Mouse (Mus musculus): ENCODE measurements around the gene Usp12. TPM values are rescaled to one million over a fixed set of nuclear protein-coding genes. Genes with fewer than 3 reads are reported as not detected.
"Not testable (repeated sequence)": the region's sequence is repeated elsewhere in the genome, so short reads cannot be mapped to it uniquely, and the experiment has no call there.

Usp12 gene
- polyA plus RNA-seq, 1 experiment from 2014 or later: 18.3 TPM

GRCm38 (mm10) chr5:146770002-146770848, 24.6 kb downstream of the Usp12 start:
- Histone ChIP-seq H3K4me1 (peaks cover 13% of the 10 kb centered on the region), H3K36me3 (replicated peaks) (peaks cover 16% of the 10 kb centered on the region; the same call in 1 of the 2 replicates), H3K4me2 (no peak overlapping the region), H3K9ac (no peak overlapping the region), H3K4me3 (replicated peaks) (no peak overlapping the region), H3K27me3 (no peaks in the 10 kb centered on the region), H3K9me3 (no peaks in the 10 kb centered on the region), H3K27ac (no peak overlapping the region)
- ATAC-seq (ENCODE audit: low FRiP score): no peak
- 67% methylated on average over 15 of the region's 15 CpGs for WGBS

- peaks cover 7% of the 10 kb centered on the region; the same call in 1 of the 2 replicates for H3K4me1 ChIP-seq
- no peak overlapping the region for H3K9ac ChIP-seq
- no peaks in the 10 kb centered on the region for H3K9me3 ChIP-seq
- 95% methylated on average over 5 of the region's 5 CpGs for WGBS
- no peak overlapping the region for H3K27ac ChIP-seq
- peaks cover 23% of the 10 kb centered on the region for H3K36me3 ChIP-seq (replicated peaks)
- no peak for ATAC-seq (ENCODE audit: low FRiP score)
- H3K4me3 ChIP-seq (replicated peaks): no peak overlapping the region
- no peak overlapping the region for H3K4me2 ChIP-seq
- no peaks in the 10 kb centered on the region for H3K27me3 ChIP-seq
Measured at GRCm38 (mm10) chr5:146765791-146766190, 29.0 kb downstream of the Usp12 start.

GRCm38 (mm10) chr5:146759159-146759558, 35.6 kb downstream of the Usp12 start:
- WGBS: 82% methylated on average over 6 of the region's 6 CpGs
- ATAC-seq (ENCODE audit: low FRiP score): no peak
- Histone ChIP-seq H3K27ac (no peak overlapping the region), H3K4me2 (no peak overlapping the region), H3K4me1 (no peaks in the 10 kb centered on the region), H3K4me3 (replicated peaks) (no peak overlapping the region), H3K9ac (no peak overlapping the region), H3K9me3 (no peaks in the 10 kb centered on the region), H3K36me3 (replicated peaks) (peaks cover 21% of the 10 kb centered on the region), H3K27me3 (no peaks in the 10 kb centered on the region)

GRCm38 (mm10) chr5:146757921-146758320, 36.9 kb downstream of the Usp12 start:
- no peaks in the 10 kb centered on the region for H3K27me3 ChIP-seq
- no peak for ATAC-seq (ENCODE audit: low FRiP score)
- WGBS: 84% methylated on average over 6 of the region's 6 CpGs

GRCm38 (mm10) chr5:146757316-146757715, 37.5 kb downstream of the Usp12 start:
- H3K27me3 ChIP-seq: no peaks in the 10 kb centered on the region
- H3K9ac ChIP-seq: no peak overlapping the region
- WGBS: 89% methylated on average over 5 of the region's 5 CpGs
- H3K27ac ChIP-seq: no peak overlapping the region
- peaks cover 32% of the 10 kb centered on the region for H3K36me3 ChIP-seq (replicated peaks)
- no peak for ATAC-seq (ENCODE audit: low FRiP score)
- H3K4me1 ChIP-seq: no peaks in the 10 kb centered on the region
- H3K4me3 ChIP-seq (replicated peaks): no peak overlapping the region
- no peak overlapping the region for H3K4me2 ChIP-seq
- no peaks in the 10 kb centered on the region for H3K9me3 ChIP-seq

More at GRCm38 (mm10) chr5:146757921-146758320, 36.9 kb downstream of the Usp12 start:
- Histone ChIP-seq H3K27ac (no peak overlapping the region), H3K4me1 (no peaks in the 10 kb centered on the region), H3K9ac (no peak overlapping the region), H3K36me3 (replicated peaks) (peaks cover 33% of the 10 kb centered on the region), H3K4me3 (replicated peaks) (no peak overlapping the region), H3K9me3 (no peaks in the 10 kb centered on the region), H3K4me2 (no peak overlapping the region)

- ATAC-seq (ENCODE audit: low FRiP score): no peak
- no peak overlapping the region for H3K4me2 ChIP-seq
- H3K9ac ChIP-seq: no peak overlapping the region
- no peaks in the 10 kb centered on the region for H3K27me3 ChIP-seq
- H3K9me3 ChIP-seq: no peaks in the 10 kb centered on the region
- H3K4me3 ChIP-seq (replicated peaks): no peak overlapping the region
- no peaks in the 10 kb centered on the region for H3K4me1 ChIP-seq
- H3K27ac ChIP-seq: no peak overlapping the region
- 98% methylated on average over 8 of the region's 8 CpGs for WGBS
- H3K36me3 ChIP-seq (replicated peaks): peaks cover 42% of the 10 kb centered on the region
Measured at GRCm38 (mm10) chr5:146753181-146753580, 41.6 kb downstream of the Usp12 start.

- H3K9me3 ChIP-seq: no peaks in the 10 kb centered on the region
- no peak overlapping the region for H3K9ac ChIP-seq
- no peak overlapping the region for H3K4me3 ChIP-seq (replicated peaks)
- WGBS: 93% methylated on average over 7 of the region's 7 CpGs
- no peak for ATAC-seq (ENCODE audit: low FRiP score)
- H3K36me3 ChIP-seq (replicated peaks): peaks cover 42% of the 10 kb centered on the region
- H3K4me2 ChIP-seq: no peak overlapping the region
- no peaks in the 10 kb centered on the region for H3K4me1 ChIP-seq
- H3K27ac ChIP-seq: no peak overlapping the region
- H3K27me3 ChIP-seq: no peaks in the 10 kb centered on the region
Measured at GRCm38 (mm10) chr5:146750958-146751357, 43.8 kb downstream of the Usp12 start.

GRCm38 (mm10) chr5:146750273-146750672, 44.5 kb downstream of the Usp12 start:
- Histone ChIP-seq H3K9ac (no peak overlapping the region), H3K4me2 (no peak overlapping the region), H3K36me3 (replicated peaks) (peaks cover 42% of the 10 kb centered on the region), H3K27me3 (no peaks in the 10 kb centered on the region), H3K9me3 (no peaks in the 10 kb centered on the region), H3K27ac (no peak overlapping the region), H3K4me3 (replicated peaks) (no peak overlapping the region), H3K4me1 (no peaks in the 10 kb centered on the region)
- no peak for ATAC-seq (ENCODE audit: low FRiP score)
- 89% methylated on average over 7 of the region's 7 CpGs for WGBS

- Histone ChIP-seq H3K27me3 (no peaks in the 10 kb centered on the region), H3K27ac (no peak overlapping the region), H3K4me1 (no peaks in the 10 kb centered on the region), H3K9me3 (no peaks in the 10 kb centered on the region), H3K4me3 (replicated peaks) (no peak overlapping the region), H3K9ac (no peak overlapping the region), H3K36me3 (replicated peaks) (peaks cover 42% of the 10 kb centered on the region), H3K4me2 (no peak overlapping the region)
- WGBS: 92% methylated on average over 5 of the region's 5 CpGs
- ATAC-seq (ENCODE audit: low FRiP score): no peak
Measured at GRCm38 (mm10) chr5:146749857-146750256, 44.9 kb downstream of the Usp12 start.

- no peak for ATAC-seq (ENCODE audit: low FRiP score)
- Histone ChIP-seq H3K36me3 (replicated peaks) (peaks cover 46% of the 10 kb centered on the region), H3K27ac (no peak overlapping the region), H3K4me3 (replicated peaks) (no peak overlapping the region), H3K4me2 (no peak overlapping the region), H3K9ac (no peak overlapping the region), H3K27me3 (no peaks in the 10 kb centered on the region), H3K9me3 (no peaks in the 10 kb centered on the region), H3K4me1 (no peaks in the 10 kb centered on the region)
- 89% methylated on average over 9 of the region's 9 CpGs for WGBS
Measured at GRCm38 (mm10) chr5:146736970-146737495, 57.8 kb downstream of the Usp12 start.

- WGBS: 80% methylated on average over 18 of the region's 18 CpGs
- ATAC-seq (ENCODE audit: low FRiP score): no peak
- H3K27ac ChIP-seq: no peak overlapping the region
- peaks cover 46% of the 10 kb centered on the region for H3K36me3 ChIP-seq (replicated peaks)
- no peaks in the 10 kb centered on the region for H3K9me3 ChIP-seq
- H3K27me3 ChIP-seq: no peaks in the 10 kb centered on the region
- no peak overlapping the region for H3K9ac ChIP-seq
- H3K4me3 ChIP-seq (replicated peaks): no peak overlapping the region
- H3K4me2 ChIP-seq: no peak overlapping the region
- H3K4me1 ChIP-seq: no peaks in the 10 kb centered on the region
Measured at GRCm38 (mm10) chr5:146736348-146736747, 58.5 kb downstream of the Usp12 start.

GRCm38 (mm10) chr5:146735054-146735453, 59.8 kb downstream of the Usp12 start:
- WGBS: 92% methylated on average over 1 of the region's 9 CpGs
- ATAC-seq (ENCODE audit: low FRiP score); H3K4me1 ChIP-seq; H3K27ac ChIP-seq; H3K9me3 ChIP-seq; H3K4me3 ChIP-seq (replicated peaks); H3K9ac ChIP-seq; H3K4me2 ChIP-seq; H3K27me3 ChIP-seq: not testable (repeated sequence)
- peaks cover 43% of the 10 kb centered on the region for H3K36me3 ChIP-seq (replicated peaks)

Measured in forebrain, embryonic 12.5 days (tissue).